Mouse (Mus musculus) MEL (cell line): ENCODE measurements at regions not wholly inside any gene's neighbourhood (a gene's known extent, or its start where the extent isn't known, plus 50 kb on each side); places are given as distances from the start of the nearest gene placed in this dataset.
A peak's percentile ranks its signal among the peaks of the same experiment; 100 is the strongest.

Experiments
- DNase-seq: peaks from one replicate; pipeline ENCODE4 v3.0.0; 2011; ENCODE audit warnings: low read depth, low spot score
- H3K27ac ChIP-seq: 2 replicates; pipeline ENCODE4 v1.5.1; 2012; ENCODE audit warnings: low read depth, mild to moderate bottlenecking, control low read depth, low read length, moderate library complexity; ENCODE audit not compliant: control insufficient read depth
- H3K27me3 ChIP-seq, 2 experiments: fragments of 150-350 bp in 1 of 2; sonication (generic) in 1 of 2; 2 replicates each; pipeline ENCODE4 v1.6.1; 2012; ENCODE audit warnings: low read length in 2 of 2, mild to moderate bottlenecking in 2 of 2, improper control_type of control experiment in 1 of 2, moderate library complexity in 1 of 2; ENCODE audit not compliant: insufficient read depth in 2 of 2, control insufficient read depth in 1 of 2
- H3K36me3 ChIP-seq, 2 experiments: 2 replicates each; pipeline ENCODE4 v1.6.1; 2012 to 2014; ENCODE audit warnings: low read length in 2 of 2, improper control_type of control experiment in 1 of 2, inconsistent platforms in 1 of 2, mild to moderate bottlenecking in 1 of 2; ENCODE audit not compliant: insufficient read depth in 2 of 2, control insufficient read depth in 1 of 2
- H3K4me1 ChIP-seq, 2 experiments: fragments of 150-350 bp in 1 of 2; sonication (generic) in 1 of 2; 2 replicates each; pipeline ENCODE4 v1.6.1; 2012; ENCODE audit warnings: low read length in 2 of 2, improper control_type of control experiment in 1 of 2, mild to moderate bottlenecking in 1 of 2; ENCODE audit not compliant: insufficient read depth in 2 of 2, control insufficient read depth in 1 of 2
- H3K4me3 ChIP-seq, 2 experiments: fragments of 150-350 bp in 1 of 2; sonication (generic) in 1 of 2; 2 replicates each; pipeline ENCODE4 v1.5.1; 2012; ENCODE audit warnings: low read depth in 2 of 2, low read length in 2 of 2, mild to moderate bottlenecking in 2 of 2, moderate library complexity in 2 of 2, control low read depth in 1 of 2, improper control_type of control experiment in 1 of 2; ENCODE audit not compliant: control insufficient read depth in 1 of 2, insufficient read depth in 1 of 2
- H3K79me2 ChIP-seq: 2 replicates; pipeline ENCODE4 v1.6.1; 2012; ENCODE audit warnings: mild to moderate bottlenecking, low read length, moderate library complexity; ENCODE audit not compliant: control insufficient read depth, poor library complexity, insufficient read depth
- H3K9ac ChIP-seq: 2 replicates; pipeline ENCODE4 v1.6.1; 2012; ENCODE audit warnings: low read depth, mild to moderate bottlenecking, control low read depth, low read length, moderate library complexity; ENCODE audit not compliant: control insufficient read depth, poor library complexity, severe bottlenecking
- H3K9me3 ChIP-seq: fragments of 150-350 bp; sonication (generic); replicated peaks from 2 replicates; pipeline ENCODE4 v1.6.1; 2012; ENCODE audit warnings: mild to moderate bottlenecking, low read length, improper control_type of control experiment, moderate library complexity; ENCODE audit not compliant: insufficient read depth
- CHD2 ChIP-seq: IDR thresholded peaks from 2 replicates; pipeline ENCODE4 v1.6.1; 2011; ENCODE audit warnings: low read length, improper control_type of control experiment
- ELF1 ChIP-seq: IDR thresholded peaks from 2 replicates; pipeline ENCODE4 v1.6.1; 2014; ENCODE audit warnings: low read depth, mild to moderate bottlenecking, inconsistent platforms, low read length, improper control_type of control experiment, moderate library complexity
- EP300 ChIP-seq, 2 experiments: IDR thresholded peaks; 2 replicates each; pipeline ENCODE4 v1.6.1; 2011; ENCODE audit warnings: improper control_type of control experiment in 2 of 2, low read length in 2 of 2, low read depth in 1 of 2, mild to moderate bottlenecking in 1 of 2
- ETS1 ChIP-seq: IDR thresholded peaks from 2 replicates; pipeline ENCODE4 v1.6.1; 2012; ENCODE audit warnings: low read depth, mild to moderate bottlenecking, inconsistent platforms, low read length, improper control_type of control experiment, moderate library complexity
- GABPA ChIP-seq: IDR thresholded peaks from 2 replicates; pipeline ENCODE4 v1.6.1; 2012; ENCODE audit warnings: low read depth, mild to moderate bottlenecking, inconsistent platforms, low read length, improper control_type of control experiment, moderate library complexity
- GATA1 ChIP-seq: IDR thresholded peaks from 2 replicates; pipeline ENCODE4 v1.6.1; 2011; ENCODE audit warnings: low read depth, low read length, improper control_type of control experiment
- HCFC1 ChIP-seq: IDR thresholded peaks from 2 replicates; pipeline ENCODE4 v1.6.1; 2012; ENCODE audit warnings: low read depth, mild to moderate bottlenecking, inconsistent platforms, low read length, improper control_type of control experiment, moderate library complexity
- MAX ChIP-seq: IDR thresholded peaks from 2 replicates; pipeline ENCODE4 v1.6.1; 2011; ENCODE audit warnings: low read length, improper control_type of control experiment
- MYC ChIP-seq: IDR thresholded peaks from 2 replicates; pipeline ENCODE4 v1.6.1; 2011; ENCODE audit warnings: low read depth, mild to moderate bottlenecking, low read length, improper control_type of control experiment, moderate library complexity
- NELFE ChIP-seq: IDR thresholded peaks from 2 replicates; pipeline ENCODE4 v1.6.1; 2011; ENCODE audit warnings: low read depth, low read length, improper control_type of control experiment
- POLR2AphosphoS5 ChIP-seq: IDR thresholded peaks from 2 replicates; pipeline ENCODE4 v1.6.1; 2012; ENCODE audit warnings: low read depth, borderline replicate concordance, mild to moderate bottlenecking, inconsistent platforms, low read length, moderate library complexity, mixed read lengths
- RCOR1 ChIP-seq: IDR thresholded peaks from 2 replicates; pipeline ENCODE4 v1.6.1; 2012; ENCODE audit warnings: low read depth, mild to moderate bottlenecking, inconsistent platforms, low read length, improper control_type of control experiment
- SIN3A ChIP-seq: IDR thresholded peaks from 2 replicates; pipeline ENCODE4 v1.6.1; 2012; ENCODE audit warnings: low read length, improper control_type of control experiment, inconsistent platforms
- TAL1 ChIP-seq: IDR thresholded peaks from 2 replicates; pipeline ENCODE4 v1.6.1; 2012; ENCODE audit warnings: mild to moderate bottlenecking, inconsistent platforms, low read length, moderate library complexity, mixed read lengths
- TBP ChIP-seq: IDR thresholded peaks from 2 replicates; pipeline ENCODE4 v1.8.0; 2011; ENCODE audit warnings: low read depth, low read length, improper control_type of control experiment
- TCF12 ChIP-seq: IDR thresholded peaks from 2 replicates; pipeline ENCODE4 v1.6.1; 2014; ENCODE audit warnings: low read depth, mild to moderate bottlenecking, inconsistent platforms, low read length, improper control_type of control experiment, moderate library complexity
- UBTF ChIP-seq: IDR thresholded peaks from 2 replicates; pipeline ENCODE4 v1.6.1; 2012; ENCODE audit warnings: low read depth, mild to moderate bottlenecking, inconsistent platforms, low read length, improper control_type of control experiment, moderate library complexity, borderline replicate concordance; ENCODE audit not compliant: insufficient read depth
- ZKSCAN1 ChIP-seq: IDR thresholded peaks from 2 replicates; pipeline ENCODE4 v1.6.1; 2012; ENCODE audit warnings: low read depth, mild to moderate bottlenecking, inconsistent platforms, low read length, improper control_type of control experiment, moderate library complexity

- Histone ChIP-seq H3K9me3 (no peaks in the 10 kb centered on the region), H3K36me3 (no peaks in the 10 kb centered on the region), H3K9ac (no peak overlapping the region), H3K4me3 (no peak overlapping the region), H3K79me2 (no peaks in the 10 kb centered on the region), H3K27me3 (no peaks in the 10 kb centered on the region), H3K27ac (peak overlapping the region; percentile 69), H3K4me1 (no peaks in the 10 kb centered on the region; a peak in 2 of 4 replicates)
- peak; percentile 35 for DNase-seq
- no peak for TF ChIP-seq GABPA
- peak; percentile 25; the same call in 1 of the 2 replicates for TF ChIP-seq SIN3A
- TF ChIP-seq CHD2, result peak; percentile 20; the same call in 1 of the 2 replicates
- TF ChIP-seq TBP, result no peak
- TF ChIP-seq POLR2AphosphoS5, result no peak
- TF ChIP-seq ZKSCAN1, result no peak
- peak; percentile 88 for TF ChIP-seq TCF12
- TF ChIP-seq TAL1, result peak; percentile 18; the same call in 1 of the 2 replicates
- no peak for TF ChIP-seq HCFC1
- no peak for TF ChIP-seq NELFE
- no peak for TF ChIP-seq MYC
- TF ChIP-seq RCOR1, result 0 out of 2 replicates have a peak, but pooled peaks have one; percentile 38
- peak; percentile 46 to 76; a peak in 3 of 4 replicates for TF ChIP-seq EP300 (IDR thresholded peaks at IDR 0.05; ENCODE audit: low read depth in 1 of 2, low read length in 2 of 2)
- peak; percentile 61 for TF ChIP-seq GATA1
- TF ChIP-seq ETS1, result peak; percentile 51
These were observed 1708.5 kb upstream of the 5930422O12Rik start for GRCm38 (mm10) chr8:31720021-31720420.

- peak; percentile 7 for DNase-seq
- no peaks in the 10 kb centered on the region for H3K27me3 ChIP-seq
- 0 out of 4 replicates have a peak overlapping the region, but pooled peaks of 1 of the 2 experiments have one; percentile 15 for H3K4me3 ChIP-seq
- peak overlapping the region; percentile 31; the same call in 1 of the 2 replicates for H3K27ac ChIP-seq
- H3K79me2 ChIP-seq, result no peaks in the 10 kb centered on the region
- H3K9me3 ChIP-seq, result no peaks in the 10 kb centered on the region
- no peak overlapping the region for H3K9ac ChIP-seq
- no peaks in the 10 kb centered on the region for H3K36me3 ChIP-seq
- TF ChIP-seq MAX (no peak), ELF1 (no peak), UBTF (no peak), ZKSCAN1 (no peak)
- no peaks in the 10 kb centered on the region; a peak in 2 of 4 replicates for H3K4me1 ChIP-seq
These were observed 1707.9 kb upstream of the 5930422O12Rik start for GRCm38 (mm10) chr8:31720585-31720984.
